Mouse (Mus musculus) erythroblast, adult 5-6 weeks (primary cell): ENCODE data around the gene Stat2. TPM values are rescaled to one million over a fixed set of nuclear protein-coding genes. Genes with fewer than 3 reads are reported as not detected.

ENCODE experiments used
- ATAC-seq: replicated peaks from 2 replicates; pipeline ENCODE4 v1.8.0; 2016; ENCODE audit warnings: moderate number of reproducible peaks, mild to moderate bottlenecking, moderate TSS enrichment, inconsistent platforms; ENCODE audit not compliant: poor library complexity, low FRiP score, severe bottlenecking
- total RNA-seq, 2 experiments: library from RNA; stranded (forward) in 1 of 2; stranded (reverse) in 1 of 2; fragments of 150-400 nt in 1 of 2; fragments of 200-764, 138-1000 nt in 1 of 2; gene quantifications; 2 replicates each; pipeline versions ENCODE4 v1.2.3 to v1.2.4; 2015 to 2017; ENCODE audit warnings: low replicate concordance in 2 of 2

Stat2 gene
- total RNA-seq (2015; ENCODE audit: low replicate concordance) (14.8 and 25.1 TPM in 2 replicates), total RNA-seq (2017; ENCODE audit: low replicate concordance) (16.0 and 25.2 TPM in 2 replicates)

DNA sequence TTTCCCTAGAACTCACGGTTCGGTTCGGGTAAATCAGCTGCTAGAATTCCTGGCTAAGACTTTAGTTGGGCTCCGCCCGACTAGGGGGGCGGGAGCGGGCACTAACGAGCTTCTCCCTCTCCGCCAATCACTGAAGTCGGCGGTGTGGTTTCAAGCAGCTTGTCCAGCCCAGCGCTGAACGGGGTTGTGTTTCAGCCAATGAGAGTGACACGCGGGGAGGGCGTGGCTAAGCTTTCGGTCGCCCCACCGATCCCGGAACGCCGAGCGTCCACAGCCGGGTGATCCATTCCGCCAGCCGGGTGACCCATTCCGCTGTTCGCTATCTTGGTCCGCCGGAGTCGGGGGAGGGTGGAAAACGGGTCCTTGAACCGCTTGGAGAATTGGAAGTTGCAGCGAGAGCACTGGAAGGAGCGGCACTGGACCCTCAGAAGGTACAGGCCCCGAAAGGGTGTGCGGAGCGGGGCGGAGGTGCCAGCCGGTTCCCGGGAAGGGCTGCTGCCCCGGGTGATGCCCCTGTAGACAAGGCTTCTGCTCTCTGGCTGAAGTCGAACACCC is at the start of gene Stat2:
Stat2 (plus strand) TSS at position 273 of the 555 bp plus-strand sequence.
- peak; percentile 97 for ATAC-seq

DNA sequence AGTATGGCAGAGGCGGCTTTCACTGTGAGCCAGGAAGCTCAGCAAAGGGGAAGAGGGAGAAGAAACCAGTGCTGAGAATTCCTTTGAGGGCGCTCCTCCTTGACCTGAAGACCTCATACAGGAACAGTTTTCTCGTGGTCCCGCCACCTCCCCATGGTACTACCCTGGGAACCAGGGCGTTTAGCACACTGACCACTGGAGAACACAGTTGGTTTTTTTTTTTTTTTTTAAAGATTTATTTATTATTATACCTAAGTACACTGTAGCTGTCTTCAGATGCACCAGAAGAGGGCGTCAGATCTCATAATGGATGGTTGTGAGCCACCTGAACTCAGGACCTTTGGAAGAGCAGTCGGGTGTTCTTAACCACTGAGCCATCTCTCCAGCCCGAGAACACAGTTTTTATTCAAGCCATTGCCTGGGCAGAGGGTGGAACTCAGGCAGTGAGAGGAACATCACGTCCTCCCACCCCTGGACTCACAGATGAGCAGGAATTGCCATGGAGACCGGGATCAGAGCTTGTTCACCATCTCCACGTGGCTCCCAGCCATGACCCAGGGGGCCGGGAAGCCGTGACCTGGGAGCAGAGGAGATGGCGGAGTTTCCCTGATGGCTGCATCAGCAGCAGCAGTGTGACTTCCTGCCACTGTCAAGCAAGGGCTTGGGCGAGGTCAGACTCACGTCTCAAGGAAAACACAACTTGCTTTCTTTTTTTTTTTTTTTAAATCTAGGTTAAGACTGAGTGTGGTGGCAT is 48.6 kb upstream of the Stat2 start:
- no peak for ATAC-seq

DNA sequence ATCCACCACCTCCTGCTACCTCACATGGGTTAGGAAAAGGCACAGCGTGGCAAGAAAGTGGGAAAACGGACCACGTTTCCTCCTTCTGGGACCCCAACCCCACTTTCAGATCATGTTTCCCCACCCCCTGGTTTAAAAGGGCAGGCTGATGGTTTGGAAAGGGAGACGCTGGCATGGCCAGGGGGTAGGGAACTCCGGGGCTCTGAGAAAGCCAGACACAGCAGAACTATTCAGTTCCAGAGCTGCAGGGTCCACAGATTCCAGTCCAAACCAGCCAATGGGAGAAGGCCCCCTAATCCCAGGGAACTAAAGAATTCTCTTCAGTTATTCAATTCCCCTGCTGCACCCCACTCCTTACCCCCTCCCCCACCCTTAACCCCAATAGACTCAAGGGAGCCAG is 45.3 kb upstream of the Stat2 start:
- ATAC-seq: no peak

DNA sequence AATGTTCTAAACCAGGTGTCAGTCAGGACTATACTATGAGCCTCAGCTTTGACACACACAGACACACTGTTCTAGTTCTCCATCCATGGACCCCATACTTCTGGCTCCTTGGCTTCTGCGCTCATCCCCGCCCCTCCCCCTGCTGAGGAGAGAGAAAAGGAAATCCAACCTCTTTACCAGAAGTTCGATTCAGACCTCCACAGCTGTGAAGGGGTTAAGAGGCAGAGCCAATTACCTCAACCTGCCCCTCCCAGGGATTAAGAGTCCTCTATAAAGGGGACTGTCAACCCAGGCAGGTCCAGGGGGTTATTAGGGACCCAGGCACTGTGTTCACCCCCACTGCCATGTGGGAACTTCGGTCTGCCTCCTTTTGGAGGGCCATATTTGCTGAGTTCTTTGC is 44.8 kb upstream of the Stat2 start, which contains the start of gene Mip:
Mip (plus strand) TSS at position 301 of the 400 bp plus-strand sequence.
- ATAC-seq: no peak

DNA sequence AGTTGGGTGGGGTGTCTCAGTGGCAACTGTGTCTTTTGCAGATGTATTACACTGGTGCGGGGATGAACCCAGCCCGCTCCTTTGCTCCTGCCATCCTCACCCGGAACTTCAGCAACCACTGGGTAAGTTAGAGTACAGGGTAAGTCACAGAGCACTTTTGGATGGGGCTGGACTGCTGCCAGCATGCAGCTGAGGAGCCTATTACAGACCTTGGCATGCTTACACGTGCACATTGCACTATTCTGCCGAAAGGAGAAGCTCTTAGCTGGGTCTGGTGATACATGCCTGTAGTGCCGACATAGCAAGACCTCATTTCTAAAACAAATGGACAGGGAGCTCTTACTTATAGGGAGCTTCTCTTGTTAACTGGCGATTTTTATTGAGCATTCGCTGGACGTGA is 42.8 kb upstream of the Stat2 start:
- ATAC-seq: no peak

DNA sequence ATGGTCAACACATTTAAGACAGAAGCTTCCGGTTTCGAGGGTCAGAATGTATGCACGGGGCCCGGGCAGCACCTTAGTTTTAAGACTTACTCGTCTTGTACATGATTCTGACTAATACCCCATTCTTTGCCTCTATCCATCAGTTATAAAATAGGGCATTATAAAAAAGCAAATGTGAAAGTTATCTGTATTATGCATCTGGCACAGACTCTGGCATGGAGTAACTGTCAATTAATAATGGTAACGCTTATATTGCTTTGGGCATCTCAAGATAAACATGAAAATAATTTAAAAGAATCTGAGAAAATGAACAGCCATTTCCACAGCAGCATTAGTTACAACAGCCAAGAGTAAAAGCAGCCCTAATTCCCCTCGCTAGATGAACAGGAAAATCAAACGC is 42.4 kb upstream of the Stat2 start:
- ATAC-seq: no peak

DNA sequence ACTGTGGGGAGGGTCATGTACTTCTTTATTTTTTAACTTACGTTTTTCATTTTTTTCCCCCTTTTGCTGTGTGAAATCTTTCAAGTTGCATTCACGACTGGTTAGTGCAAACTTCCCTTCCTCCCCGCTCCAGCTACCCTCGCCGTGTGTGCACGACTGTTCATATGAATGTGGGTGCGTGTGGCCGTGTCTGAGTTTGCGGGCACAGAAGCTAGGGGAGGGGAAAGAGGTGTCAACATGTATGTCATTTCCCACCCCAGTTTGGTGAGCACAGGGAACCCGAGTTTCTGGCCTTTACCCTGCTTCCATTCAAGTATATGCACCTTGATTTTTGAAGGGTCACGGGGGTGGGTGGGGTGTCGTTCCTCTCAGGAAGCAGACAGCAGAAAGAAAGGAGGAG is 39.8 kb upstream of the Stat2 start:
- ATAC-seq: no peak

DNA sequence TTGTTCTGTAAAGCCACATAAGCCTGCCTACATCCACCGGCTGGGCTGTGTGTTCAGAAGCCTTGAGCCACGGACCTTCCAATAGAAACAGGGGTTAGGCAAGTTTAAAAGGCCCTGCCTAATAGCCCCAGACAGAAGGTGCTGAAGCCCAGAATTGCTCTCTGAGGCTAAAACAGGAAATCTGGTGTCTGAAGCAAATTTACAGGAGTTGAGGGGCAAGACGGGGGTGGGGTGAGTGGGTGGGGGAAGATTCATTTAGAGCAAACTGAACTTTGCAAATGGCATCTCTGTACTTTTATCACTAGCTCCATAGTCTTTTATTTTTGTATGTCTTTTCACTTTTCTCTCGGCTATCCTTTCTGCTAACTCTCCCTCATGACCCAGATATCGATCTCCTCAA is 39.2 kb upstream of the Stat2 start:
- ATAC-seq: no peak

DNA sequence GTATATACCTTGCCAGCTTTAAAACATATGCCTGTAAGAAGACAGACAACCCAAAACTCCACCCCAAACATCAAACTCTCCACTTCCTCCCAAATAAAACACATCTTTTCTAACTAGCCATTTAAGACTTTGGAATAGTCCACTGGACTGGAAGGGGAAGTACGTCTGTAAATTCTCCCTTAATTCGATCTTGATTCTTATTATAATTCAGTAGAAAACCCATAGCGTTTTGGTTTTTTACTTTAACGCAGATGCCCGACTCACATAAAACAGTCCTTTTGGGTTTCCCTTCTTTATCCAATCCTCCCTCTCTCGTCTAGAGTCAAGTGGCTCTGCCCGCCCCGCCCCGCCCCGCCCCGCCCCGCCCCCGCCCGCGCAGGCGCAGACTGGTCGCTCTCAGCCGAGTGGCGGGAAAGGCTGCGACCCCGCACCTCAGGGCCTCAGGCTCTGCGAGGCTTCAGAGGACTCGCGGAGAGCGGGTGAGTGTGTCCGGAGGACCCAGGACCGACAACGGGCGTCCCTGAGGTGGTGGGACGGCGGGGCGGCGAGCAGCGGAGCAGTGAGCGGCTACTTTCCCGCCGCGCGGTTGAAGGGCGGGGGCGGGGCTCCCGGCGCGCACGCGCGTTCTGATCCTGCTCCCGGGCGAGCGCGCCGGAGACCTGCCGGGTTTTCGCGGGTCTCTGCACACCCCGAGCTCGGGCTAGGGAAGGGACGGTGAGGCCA is 38.5 kb upstream of the Stat2 start, which contains the start of gene Timeless:
Timeless (plus strand) TSS at position 369 of the 723 bp plus-strand sequence.
- ATAC-seq: peak; percentile 73

DNA sequence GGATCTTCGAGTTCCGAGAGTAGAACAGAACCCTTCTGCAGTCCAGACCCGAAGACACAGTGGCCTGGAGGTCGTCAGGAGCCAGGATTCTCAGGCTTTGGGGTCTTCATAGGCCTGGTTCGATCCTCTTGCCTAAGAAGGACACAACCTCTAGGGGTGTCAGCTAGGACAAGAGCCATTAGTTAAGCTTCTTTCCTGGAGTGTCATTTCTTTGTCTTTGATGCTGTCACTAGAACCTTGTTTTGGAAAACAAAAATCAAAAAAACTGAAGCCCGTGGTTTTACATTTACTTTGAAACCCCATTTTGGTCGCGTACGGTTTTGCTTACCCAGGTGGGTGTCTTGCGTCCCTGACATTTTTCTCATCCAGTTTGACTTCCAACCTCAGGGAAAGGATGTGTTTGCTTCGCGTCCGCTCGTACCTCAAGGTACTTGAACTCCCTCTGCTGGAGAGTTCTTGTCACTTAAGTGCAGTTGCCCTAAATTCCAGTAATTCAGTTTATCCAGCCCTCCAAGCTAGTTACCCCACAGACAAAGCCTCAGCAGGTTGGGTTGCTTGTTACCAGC is 37.9 kb upstream of the Stat2 start:
- peak; percentile 86 for ATAC-seq

DNA sequence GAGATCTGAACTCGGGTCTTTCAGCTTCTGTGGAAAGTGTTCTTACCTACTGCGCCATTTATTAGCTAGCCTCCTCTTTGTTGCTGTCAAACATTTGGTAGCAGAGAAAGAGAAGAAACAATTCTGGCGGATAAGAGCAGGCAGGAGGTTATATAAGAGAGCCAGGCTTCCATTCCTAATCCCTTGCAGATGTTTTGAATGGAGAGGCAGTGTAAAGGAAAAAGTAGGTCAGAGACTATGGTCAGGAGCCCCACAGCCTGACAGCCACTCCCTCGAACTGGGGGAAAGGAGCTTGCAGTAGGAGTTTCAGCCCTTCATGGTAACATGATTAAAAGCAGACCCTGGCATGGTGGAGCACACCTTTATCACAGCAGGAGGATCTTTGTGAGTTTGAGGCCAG is 34.0 kb upstream of the Stat2 start:
- ATAC-seq: no peak

DNA sequence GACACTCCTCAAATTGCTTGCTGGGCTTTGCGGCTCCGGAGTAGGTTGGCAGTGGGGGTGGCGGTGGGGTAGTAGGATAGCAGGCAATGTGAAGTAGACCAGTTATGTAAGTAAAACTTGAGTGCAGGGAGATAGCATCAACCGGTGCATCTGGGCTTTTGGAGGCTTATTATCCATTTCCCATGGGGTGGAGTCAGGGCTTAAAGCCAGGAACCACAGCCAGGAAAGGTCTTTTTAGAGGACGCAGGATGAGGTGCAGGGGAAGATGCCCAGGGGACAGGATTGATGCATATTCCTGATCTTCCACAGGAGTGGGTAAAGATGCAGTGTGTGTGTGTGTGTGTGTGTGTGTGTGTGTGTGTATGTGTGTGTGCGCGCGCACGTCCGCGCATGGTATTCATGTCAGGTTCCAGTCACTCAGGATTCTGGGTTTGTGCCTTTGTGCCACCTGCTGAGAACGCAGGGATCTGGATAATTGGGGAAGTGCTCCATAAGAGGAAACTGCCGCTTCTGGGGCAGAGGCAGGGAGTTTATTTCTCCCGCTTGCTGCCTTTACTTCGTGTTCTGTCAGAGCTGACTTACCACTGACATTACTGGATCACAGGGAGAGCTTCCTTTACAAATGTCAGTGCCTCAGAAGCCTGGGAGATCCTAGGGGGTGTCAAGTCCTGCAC is 32.4 kb upstream of the Stat2 start:
- ATAC-seq: no peak

DNA sequence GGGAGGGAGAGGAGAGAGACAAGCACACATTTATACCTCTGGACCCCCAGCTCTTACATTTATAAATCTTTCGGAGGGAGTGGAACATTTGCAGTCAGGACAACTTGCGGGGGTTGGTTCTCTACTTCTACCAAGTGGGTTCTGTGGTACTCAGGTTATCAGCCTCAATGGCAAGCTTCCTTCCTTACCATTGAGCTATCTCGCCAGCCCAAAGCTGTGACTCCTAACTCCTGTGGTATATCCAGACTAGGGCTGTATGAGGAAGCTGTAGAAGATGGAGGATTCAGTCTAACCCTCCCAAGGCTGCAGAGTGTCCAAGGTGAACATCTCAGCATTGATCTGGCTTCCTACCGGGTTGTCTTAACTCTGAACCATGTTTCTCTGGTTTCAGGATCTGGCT is 31.2 kb upstream of the Stat2 start:
- ATAC-seq: no peak

DNA sequence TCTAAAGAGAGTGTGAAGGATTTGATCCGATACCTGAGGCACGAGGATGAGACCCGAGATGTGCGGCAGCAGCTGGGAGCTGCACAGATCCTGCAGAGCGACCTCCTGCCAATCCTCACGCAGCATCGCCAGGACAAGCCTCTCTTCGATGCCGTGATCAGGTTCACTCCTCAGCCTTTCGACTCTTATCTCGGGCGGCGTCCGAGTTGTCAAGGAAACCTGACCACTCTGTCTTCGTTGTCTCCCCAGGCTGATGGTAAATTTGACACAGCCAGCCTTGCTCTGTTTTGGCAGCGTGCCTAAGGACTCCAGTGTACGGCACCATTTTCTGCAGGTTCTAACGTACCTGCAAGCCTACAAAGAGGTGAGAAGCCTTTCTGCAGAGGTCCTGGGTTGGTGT is 30.2 kb upstream of the Stat2 start:
- peak; percentile 19; the same call in 1 of the 2 replicates for ATAC-seq

DNA sequence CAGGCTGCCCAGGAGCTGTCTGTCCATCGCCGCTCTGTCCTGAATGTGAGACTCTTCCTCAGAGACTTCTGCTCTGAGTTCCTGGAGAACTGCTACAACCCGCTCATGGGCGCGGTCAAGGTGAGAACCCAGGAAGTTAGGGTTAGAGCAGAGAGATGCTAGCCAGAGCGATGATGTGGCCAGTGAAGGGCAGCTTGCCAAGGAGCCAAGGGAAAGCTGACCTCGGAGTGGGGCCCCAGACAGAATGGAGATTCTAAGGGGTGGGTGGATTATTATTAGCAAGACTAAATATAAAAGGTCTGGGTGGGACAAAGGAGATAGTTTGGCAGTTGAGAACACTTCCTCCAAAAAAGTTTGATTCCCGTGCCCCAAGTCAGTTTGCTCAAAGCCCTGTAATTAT is 27.1 kb upstream of the Stat2 start:
- ATAC-seq: no peak

DNA sequence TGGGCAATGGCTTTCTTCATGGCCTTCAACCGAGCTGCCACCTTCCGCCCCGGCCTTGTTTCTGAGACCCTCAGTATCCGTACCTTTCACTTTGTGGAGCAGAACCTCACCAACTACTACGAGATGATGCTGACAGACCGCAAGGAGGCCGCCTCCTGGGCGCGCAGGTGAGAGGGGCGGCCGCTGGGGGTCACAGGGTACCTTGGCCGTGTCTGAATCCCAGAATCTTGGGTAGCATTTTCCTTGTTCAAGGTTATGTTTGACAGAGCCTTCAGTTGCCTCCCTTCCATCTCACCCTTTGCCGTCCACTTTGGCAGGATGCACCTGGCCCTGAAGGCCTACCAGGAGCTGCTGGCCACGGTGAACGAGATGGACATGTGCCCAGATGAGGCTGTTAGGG is 26.2 kb upstream of the Stat2 start:
- ATAC-seq: no peak

DNA sequence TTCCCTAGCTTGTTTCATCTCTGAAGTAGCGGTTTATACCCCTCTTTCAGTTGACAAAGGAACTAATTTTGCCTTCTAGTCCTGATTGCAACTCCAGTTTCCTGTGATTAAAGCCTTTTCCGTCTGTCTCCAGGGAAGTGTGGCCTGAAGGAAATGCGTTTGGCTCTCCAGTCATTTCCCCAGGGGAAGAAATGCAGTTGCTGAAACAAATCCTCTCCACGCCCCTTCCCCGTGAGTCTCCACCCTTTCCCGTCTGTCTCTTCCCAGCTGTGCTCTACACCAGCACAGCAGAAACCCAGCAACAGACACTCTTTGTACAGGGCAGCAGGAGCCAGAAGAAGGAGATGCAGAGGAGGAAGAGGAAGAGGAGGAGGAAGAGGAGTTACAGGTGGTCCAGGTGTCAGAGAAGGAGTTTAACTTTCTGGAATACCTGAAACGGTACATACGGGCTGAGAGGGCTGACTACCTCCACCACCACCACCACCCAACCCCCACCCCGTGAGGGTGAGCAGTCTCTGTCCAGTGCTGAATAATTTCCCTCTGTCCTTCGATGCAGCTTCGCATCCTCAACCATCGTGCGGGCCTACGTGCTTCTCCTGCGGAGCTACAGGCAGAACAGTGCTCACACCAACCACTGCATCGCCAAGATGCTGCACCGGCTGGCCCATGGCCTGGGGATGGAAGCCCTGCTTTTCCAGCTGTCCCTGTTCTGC is 23.2 kb upstream of the Stat2 start:
- ATAC-seq: no peak

DNA sequence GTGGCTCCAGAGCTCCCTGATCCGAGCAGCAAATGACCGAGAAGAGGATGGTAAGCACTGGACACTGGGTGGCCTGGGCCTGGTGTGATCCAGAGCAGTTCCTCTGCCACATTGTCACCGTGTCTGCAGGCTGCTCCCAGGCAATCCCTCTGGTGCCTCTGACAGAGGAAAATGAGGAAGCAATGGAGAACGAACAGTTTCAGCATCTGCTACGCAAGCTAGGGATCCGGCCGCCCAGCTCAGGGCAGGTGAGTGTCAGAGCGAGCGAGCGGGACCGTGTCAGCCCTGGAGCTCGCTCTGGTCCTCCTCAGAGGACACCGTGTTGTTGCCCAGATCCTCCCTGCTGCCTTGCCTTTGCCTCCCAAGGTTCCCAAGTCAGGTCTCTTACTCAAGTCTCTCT is 19.8 kb upstream of the Stat2 start:
- ATAC-seq: no peak

DNA sequence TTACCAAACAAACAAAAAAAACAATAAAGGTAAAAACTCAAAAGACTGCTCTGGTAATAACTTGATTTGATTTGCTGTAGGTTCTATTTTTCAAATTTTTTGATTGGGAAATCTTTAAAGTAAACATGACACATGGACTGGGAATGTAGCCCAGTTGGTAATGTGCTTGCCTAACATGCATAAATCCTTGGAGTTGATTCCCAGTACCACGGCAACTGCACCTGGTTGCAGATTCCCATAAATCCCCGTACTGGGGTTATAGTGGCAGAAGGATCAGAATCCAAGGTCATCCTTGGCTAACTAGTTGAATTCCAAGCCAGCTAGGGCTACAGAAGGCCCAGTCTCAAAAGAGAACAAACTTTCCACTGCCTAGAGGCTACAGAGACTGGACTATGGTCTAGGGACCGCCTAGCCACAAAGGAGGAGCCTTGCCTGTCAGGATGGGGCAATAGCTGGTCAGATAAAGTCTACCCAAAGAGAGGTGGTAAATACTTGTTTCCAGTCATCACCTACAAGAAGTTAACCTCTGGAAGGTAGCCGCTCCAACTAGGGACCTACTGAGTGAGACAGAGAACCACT is 16.6 kb upstream of the Stat2 start, which contains the start of gene Apon:
Apon (plus strand) TSS at position 420 of the 579 bp plus-strand sequence.
- no peak for ATAC-seq
